In genomic region chr16:31316246-31317143, GRCm38 (mm10) we compare ENCODE assay signal across 8 mouse cellular contexts. TPM values are rescaled to one million over a fixed set of nuclear protein-coding genes. Genes with fewer than 3 reads are reported as not detected.
A peak's percentile ranks its signal among the peaks of the same experiment; 100 is the strongest.
DNase-seq lines count a peak whose midpoint lies in the region; ATAC-seq and TF ChIP-seq lines count a peak whose summit lies in the region.
"Not testable (repeated sequence)": the region's sequence is repeated elsewhere in the genome, so short reads cannot be mapped to it uniquely, and the experiment has no call there.

No protein-coding gene starts in this region.

- H3K4me1 ChIP-seq in brown adipose tissue, adult 24 weeks (ENCODE audit: control insufficient read depth, insufficient read depth, insufficient read length, low read length) = peaks cover 17% of the 10 kb centered on the region
- not testable (repeated sequence) for H3K4me1 ChIP-seq in heart, embryonic 13.5 days; hindbrain, embryonic 15.5 days (replicated peaks); liver, adult 2 months (ENCODE audit: control insufficient read depth, insufficient read depth, low read length); midbrain, embryonic 16.5 days (ENCODE audit: control insufficient read depth, insufficient read depth, low read length)

- 45% methylated on average over 12 of the region's 12 CpGs for WGBS in heart, embryonic 13.5 days
- WGBS in hindbrain, embryonic 15.5 days = 49% methylated on average over 12 of the region's 12 CpGs
- WGBS in liver, adult 2 months = 56% methylated on average over 12 of the region's 12 CpGs
- WGBS in midbrain, embryonic 16.5 days = 58% methylated on average over 12 of the region's 12 CpGs

- H3K79me2 ChIP-seq in liver, adult 2 months (ENCODE audit: control insufficient read depth, insufficient read depth, low read length) = not testable (repeated sequence)

- peak; percentile 16; the same call in 1 of the 2 replicates for ATAC-seq in heart, embryonic 13.5 days (ENCODE audit: extremely low read depth, insufficient number of reproducible peaks, low FRiP score, low TSS enrichment)
- ATAC-seq in hindbrain, embryonic 15.5 days (ENCODE audit: low FRiP score, low read depth); midbrain, embryonic 16.5 days: not testable (repeated sequence)

- TF ChIP-seq POLR2A in liver, adult 2 months (IDR thresholded peaks at IDR 0.05; ENCODE audit: extremely low read depth, insufficient read depth, low read length) = not testable (repeated sequence)

- not testable (repeated sequence) for H3K4me3 ChIP-seq in brown adipose tissue, adult 24 weeks (ENCODE audit: insufficient read depth, low read depth, low read length); heart, embryonic 13.5 days; hindbrain, embryonic 15.5 days; liver, adult 2 months (ENCODE audit: insufficient read depth, low read depth, low read length); midbrain, embryonic 16.5 days (ENCODE audit: low read depth, low read length)

- H3K27ac ChIP-seq in brown adipose tissue, adult 24 weeks (replicated peaks; ENCODE audit: low read depth, low read length) = peak overlapping the region; percentile 81
- H3K27ac ChIP-seq in heart, embryonic 13.5 days (replicated peaks); liver, adult 2 months (replicated peaks; ENCODE audit: insufficient read depth, low read depth, low read length): not testable (repeated sequence)
- peak overlapping the region; percentile 63; the same call in 1 of the 2 replicates for H3K27ac ChIP-seq in hindbrain, embryonic 15.5 days (replicated peaks)
- H3K27ac ChIP-seq in midbrain, embryonic 16.5 days (ENCODE audit: low read length) = 0 out of 2 replicates have a peak overlapping the region, but pooled peaks have one; percentile 10

- not testable (repeated sequence) for TF ChIP-seq CTCF in liver, adult 2 months (IDR thresholded peaks at IDR 0.05; ENCODE audit: low read depth, low read length)

- not testable (repeated sequence) for H3K9ac ChIP-seq in heart, embryonic 13.5 days; hindbrain, embryonic 15.5 days; liver, adult 2 months (ENCODE audit: low read depth, low read length); midbrain, embryonic 16.5 days (ENCODE audit: low read depth, low read length)

- peak; percentile 8 for DNase-seq in forelimb bud, embryonic 11.5 days (ENCODE audit: low read depth, low spot score)
- DNase-seq in kidney, postnatal 14 days = peak; percentile 69
- DNase-seq in liver, adult 2 months (ENCODE audit: extremely low read depth, low read depth, low spot score) = peak; percentile 6
- peak; percentile 47 to 62 for DNase-seq in urinary bladder, postnatal 36 days (ENCODE audit: low spot score in 2 of 2)

- not testable (repeated sequence) for H3K9me3 ChIP-seq in heart, embryonic 13.5 days; hindbrain, embryonic 15.5 days; midbrain, embryonic 16.5 days (replicated peaks; ENCODE audit: control insufficient read depth, low read length, poor library complexity, severe bottlenecking)

- H3K4me2 ChIP-seq in heart, embryonic 13.5 days; hindbrain, embryonic 15.5 days; midbrain, embryonic 16.5 days (ENCODE audit: low read length): not testable (repeated sequence)

- H3K27me3 ChIP-seq in heart, embryonic 13.5 days (replicated peaks); hindbrain, embryonic 15.5 days; liver, adult 2 months (ENCODE audit: control insufficient read depth, insufficient read depth, low read length); midbrain, embryonic 16.5 days (ENCODE audit: control insufficient read depth, insufficient read depth, low read depth, low read length): not testable (repeated sequence)

- not testable (repeated sequence) for H3K36me3 ChIP-seq in heart, embryonic 13.5 days; hindbrain, embryonic 15.5 days; liver, adult 2 months (ENCODE audit: control insufficient read depth, insufficient read depth, low read length); midbrain, embryonic 16.5 days (ENCODE audit: control insufficient read depth, insufficient read depth, low read length)

RNA-seq across cellular contexts. Expression of gene Apod, which starts 1.9 kb away (rescaled TPM):
- 24.1 and 27.9 TPM in 2 replicates for polyA plus RNA-seq in brown adipose tissue, adult 24 weeks (2012; ENCODE audit: insufficient read depth, insufficient read length, missing spikeins)
- 0.23 TPM in 1 of 2 replicates, not detected in the other for polyA plus RNA-seq in heart, embryonic 13.5 days (2015; fragmentation: Nextera tagmentation; extraction: Ambion mirVana)
- 93.8 and 119 TPM in 2 replicates for polyA plus RNA-seq in hindbrain, embryonic 15.5 days (2015; fragmentation: Nextera tagmentation; extraction: Ambion mirVana)
- not detected in 2 replicates for total RNA-seq in liver, adult 2 months (2014; rRNA removed)
- polyA plus RNA-seq in liver, adult 2 months (2012; rRNA removed) = not detected in 2 replicates
- polyA plus RNA-seq in midbrain, embryonic 16.5 days (2015; fragmentation: Nextera tagmentation; extraction: Ambion mirVana) = 83.5 and 89.1 TPM in 2 replicates

RNA-seq across cellular contexts. Expression of gene Ppp1r2, which starts 41.4 kb away (rescaled TPM):
- 47.6 and 54.0 TPM in 2 replicates for polyA plus RNA-seq in brown adipose tissue, adult 24 weeks (2012; ENCODE audit: insufficient read depth, insufficient read length, missing spikeins)
- 92.6 and 93.3 TPM in 2 replicates for polyA plus RNA-seq in heart, embryonic 13.5 days (2015; fragmentation: Nextera tagmentation; extraction: Ambion mirVana)
- polyA plus RNA-seq in hindbrain, embryonic 15.5 days (2015; fragmentation: Nextera tagmentation; extraction: Ambion mirVana) = 94.0 and 100 TPM in 2 replicates
- total RNA-seq in liver, adult 2 months (2014; rRNA removed) = 14.9 and 15.9 TPM in 2 replicates
- polyA plus RNA-seq in liver, adult 2 months (2012; rRNA removed) = 11.5 and 17.4 TPM in 2 replicates
- polyA plus RNA-seq in midbrain, embryonic 16.5 days (2015; fragmentation: Nextera tagmentation; extraction: Ambion mirVana) = 90.3 and 92.0 TPM in 2 replicates

Comparison
In these comparisons a context has a peak if more than half of its experiments do, and no peak if none do; other contexts are left out.
1. DNase-seq: peak in every context shown above with its lines; median percentile 69 in kidney, postnatal 14 days; 54 in urinary bladder, postnatal 36 days; 8 in forelimb bud, embryonic 11.5 days; 6 in liver, adult 2 months.
2. RNA of gene Apod, which starts 1.9 kb away (polyA plus RNA-seq): 93.8 to 119 TPM in hindbrain, embryonic 15.5 days, 83.5 to 89.1 TPM in midbrain, embryonic 16.5 days and 24.1 to 27.9 TPM in brown adipose tissue, adult 24 weeks; 0.23 TPM in heart, embryonic 13.5 days and not detected in liver, adult 2 months; every median in the first group is over 10 times any median in the second.